Mouse (Mus musculus) G1E-ER4 (cell line): Measurements from ENCODE around the gene Fam20b. TPM values are rescaled to one million over a fixed set of nuclear protein-coding genes. Genes with fewer than 3 reads are reported as not detected.
A peak's percentile ranks its signal among the peaks of the same experiment; 100 is the strongest.

Experiments
- GATA1 ChIP-seq: IDR thresholded peaks from one replicate; pipeline ENCODE4 v1.8.0; 2012; ENCODE audit warnings: low read length, inconsistent platforms
- polyA plus RNA-seq: library from polyadenylated mRNA; stranded (reverse); fragments of >175 nt; gene quantifications from 2 replicates; pipeline ENCODE4 v1.2.3, GENCODE M21; 2012

Fam20b gene
- 10.1 and 11.7 TPM in 2 replicates for polyA plus RNA-seq

- TF ChIP-seq GATA1 = no peak
Observed at GRCm38 (mm10) chr1:156718950-156719805, at the start of gene Fam20b. TSS of gene Fam20b (minus strand) at chr1:156719086.

- no peak for TF ChIP-seq GATA1
Observed at GRCm38 (mm10) chr1:156765311-156765710, 46.4 kb upstream of the Fam20b start.

- TF ChIP-seq GATA1 = no peak
Observed at GRCm38 (mm10) chr1:156764584-156764983, 45.7 kb upstream of the Fam20b start.

GRCm38 (mm10) chr1:156763280-156763679 lies 44.4 kb upstream of the Fam20b start:
- TF ChIP-seq GATA1 = no peak

DNA sequence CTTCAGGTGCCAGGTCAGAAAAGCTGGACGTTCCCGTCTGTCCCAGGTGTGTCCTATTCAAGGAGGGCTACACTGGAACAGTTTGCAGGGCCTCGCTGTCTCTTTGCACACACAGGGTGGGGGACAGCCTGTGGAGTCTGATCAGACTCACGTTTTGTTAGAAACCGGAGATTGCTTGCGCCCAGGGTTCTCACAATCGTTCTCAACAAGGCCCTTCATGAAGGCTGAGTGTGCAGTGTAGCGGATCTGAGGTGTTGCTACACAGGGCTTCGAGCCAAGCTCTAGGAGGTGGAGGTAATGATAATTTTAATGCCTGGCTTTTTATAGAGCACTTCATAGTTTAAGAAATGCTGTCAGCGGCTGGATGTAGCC lies 42.5 kb upstream of the Fam20b start:
- TF ChIP-seq GATA1 = no peak

DNA sequence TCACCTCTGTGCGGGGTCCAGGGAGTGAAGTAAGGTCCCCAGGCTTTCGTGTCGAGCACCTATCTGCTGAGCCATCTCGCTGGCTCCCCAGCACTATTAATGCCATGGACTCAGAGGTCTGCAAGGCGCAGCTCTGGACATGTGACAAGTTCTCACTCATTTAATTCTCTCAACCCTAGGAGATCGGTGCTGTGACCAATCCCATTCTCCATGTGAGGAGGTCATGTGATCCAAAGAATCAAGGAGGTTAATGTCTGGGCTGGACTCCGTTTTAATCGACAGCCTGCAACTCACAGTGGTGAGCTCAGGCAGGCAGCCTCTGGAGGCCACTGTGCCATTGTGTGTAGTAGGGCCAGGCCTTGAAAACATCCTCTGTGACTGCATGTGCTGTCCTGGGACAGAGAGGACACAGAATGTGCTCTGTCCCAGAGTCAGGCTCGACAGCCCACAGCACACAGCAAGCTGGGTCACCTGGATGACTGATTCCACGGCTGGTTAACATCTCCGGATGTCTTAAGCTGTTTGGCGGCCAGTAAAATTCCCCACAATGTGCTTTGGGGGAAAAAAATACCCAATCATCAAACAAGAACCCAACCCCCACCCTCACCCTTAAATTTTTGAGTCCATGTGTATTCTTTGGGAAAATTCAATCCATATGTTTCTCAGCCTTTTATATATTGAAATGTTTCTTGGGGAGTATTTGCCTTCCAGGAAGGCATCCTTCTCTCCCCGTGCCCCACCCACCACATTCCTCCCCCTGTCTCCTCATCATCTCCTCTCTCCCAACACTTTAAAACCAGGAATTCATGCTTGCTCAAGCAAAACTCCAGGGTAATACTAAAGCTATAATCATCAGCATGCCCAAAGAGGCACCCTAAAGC lies 41.9 kb upstream of the Fam20b start:
- no peak for TF ChIP-seq GATA1

GRCm38 (mm10) chr1:156758326-156758725 lies 39.4 kb upstream of the Fam20b start:
- no peak for TF ChIP-seq GATA1

- TF ChIP-seq GATA1 = no peak
Observed at GRCm38 (mm10) chr1:156754608-156755413, 35.9 kb upstream of the Fam20b start.

GRCm38 (mm10) chr1:156752990-156753389 lies 34.1 kb upstream of the Fam20b start:
- TF ChIP-seq GATA1 = no peak

GRCm38 (mm10) chr1:156752020-156752724 lies 33.3 kb upstream of the Fam20b start:
- TF ChIP-seq GATA1 = no peak

GRCm38 (mm10) chr1:156750261-156750660 lies 31.4 kb upstream of the Fam20b start:
- TF ChIP-seq GATA1 = no peak

DNA sequence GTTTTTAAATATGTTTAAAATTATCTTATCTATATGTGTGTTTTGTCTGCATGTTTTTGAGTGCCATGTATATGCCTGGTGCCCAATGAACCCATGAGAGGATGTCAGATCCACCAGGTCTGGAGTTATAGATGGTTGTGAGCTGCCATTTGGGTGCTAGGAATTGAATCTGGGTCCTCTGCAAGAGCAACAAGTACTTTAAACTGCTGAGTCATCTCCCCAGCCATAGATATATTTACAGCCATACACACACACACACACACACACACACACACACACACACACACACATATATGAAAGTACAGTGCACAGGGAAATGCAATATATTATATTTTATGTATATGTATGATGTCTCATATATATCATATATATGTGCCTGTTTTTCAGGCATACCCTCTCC lies 30.2 kb upstream of the Fam20b start:
- no peak for TF ChIP-seq GATA1

GRCm38 (mm10) chr1:156748435-156749005 lies 29.6 kb upstream of the Fam20b start:
- TF ChIP-seq GATA1 = no peak

GRCm38 (mm10) chr1:156745188-156745810 lies 26.4 kb upstream of the Fam20b start:
- peak; percentile 85 for TF ChIP-seq GATA1
